Mouse (Mus musculus): ENCODE measurements around the gene Corin.

DNA sequence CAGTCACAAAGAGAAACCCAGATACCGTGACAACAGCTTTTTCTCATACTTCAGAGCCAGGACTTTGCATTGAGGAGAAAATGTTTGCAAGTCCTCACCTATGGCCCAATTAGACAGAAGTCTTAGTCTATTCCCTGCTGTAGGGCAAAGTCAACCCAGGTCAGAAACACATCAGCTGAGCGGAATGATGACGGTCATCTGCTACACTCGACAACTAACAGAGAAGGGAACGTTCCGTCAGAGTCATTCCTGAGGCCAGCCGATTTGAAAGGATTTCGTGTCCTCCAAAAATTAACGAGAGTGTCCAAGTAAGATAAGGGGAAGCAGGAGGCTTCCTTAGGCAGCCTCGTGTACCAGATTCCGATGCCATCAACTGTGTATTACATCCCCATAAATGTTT is 58.2 kb downstream of the Corin start:
- TF ChIP-seq POLR2A (IDR thresholded peaks at IDR 0.05; ENCODE audit: low read depth, low read length) (no peak), CTCF (IDR thresholded peaks at IDR 0.05; ENCODE audit: borderline replicate concordance, insufficient read depth, low read length) (no peak)

Measured in embryonic fibroblast, embryonic 13.5 days (primary cell).